Mouse (Mus musculus): ENCODE measurements around the gene D7Ertd443e. TPM values are rescaled to one million over a fixed set of nuclear protein-coding genes. Genes with fewer than 3 reads are reported as not detected.
A peak's percentile ranks its signal among the peaks of the same experiment; 100 is the strongest.

The D7Ertd443e gene
- polyA plus RNA-seq, 1 experiment = 2.1 TPM

- DNase-seq (ENCODE audit: extremely low spot score in 1 of 2, low spot score in 1 of 2) = no peak
Measured at GRCm38 (mm10) chr7:134289611-134290301, 95.7 kb downstream of the D7Ertd443e start.

DNA sequence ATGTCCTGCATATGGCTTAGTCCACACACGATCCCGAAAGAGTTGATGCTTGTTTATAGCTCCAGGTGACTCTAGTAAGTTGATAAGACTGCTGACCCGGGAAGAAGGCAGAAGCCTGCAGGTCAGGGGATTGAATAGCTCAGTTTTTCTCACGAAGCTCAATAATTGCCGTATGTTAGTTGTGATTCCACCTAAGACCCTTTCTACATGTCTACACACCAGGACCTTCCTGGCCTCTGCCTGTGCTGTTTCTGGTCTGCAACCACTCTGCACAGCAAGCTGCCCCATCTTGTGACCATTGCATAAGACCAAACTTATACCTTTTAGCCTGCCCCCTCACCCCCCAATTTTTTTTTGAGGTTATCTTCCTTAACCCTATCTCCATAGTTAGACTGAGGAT lies 96.3 kb downstream of the D7Ertd443e start:
- DNase-seq (ENCODE audit: extremely low spot score in 1 of 2, low spot score in 1 of 2) = no peak

DNA sequence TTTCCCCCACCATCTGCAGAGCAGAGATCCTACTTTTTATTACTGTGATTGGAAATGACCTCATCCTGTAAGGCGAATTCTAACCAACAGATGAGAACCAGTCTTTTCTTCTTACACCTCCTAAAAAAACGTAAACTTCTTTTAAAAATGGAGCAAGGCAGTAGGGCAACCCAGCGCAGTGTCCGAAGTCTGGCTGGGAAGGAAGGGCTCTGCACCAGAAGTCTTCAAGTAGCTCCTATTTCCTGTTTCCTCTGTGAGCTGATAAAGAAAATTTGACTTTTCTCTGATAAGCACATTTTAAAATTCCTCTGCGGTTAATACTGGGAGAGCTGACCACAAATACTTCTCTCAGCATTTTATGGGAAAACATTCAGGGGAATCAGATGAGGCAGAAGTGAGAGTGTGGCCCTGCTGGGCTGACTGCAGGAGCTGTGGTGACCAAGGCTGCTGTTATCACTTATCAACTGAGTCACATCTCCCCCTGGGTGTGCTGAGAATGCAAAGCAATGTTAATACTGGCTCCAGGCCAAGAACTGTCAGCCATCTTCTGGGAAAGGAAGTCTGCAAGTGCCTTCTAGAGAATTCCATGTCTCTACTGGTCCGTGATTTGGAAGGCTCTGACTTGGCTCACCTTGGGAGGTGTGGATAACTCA lies 97.8 kb downstream of the D7Ertd443e start:
- no peak for DNase-seq (ENCODE audit: extremely low spot score in 1 of 2, low spot score in 1 of 2)

- no peak for DNase-seq (ENCODE audit: extremely low spot score in 1 of 2, low spot score in 1 of 2)
Measured at GRCm38 (mm10) chr7:134272956-134273355, 112.5 kb downstream of the D7Ertd443e start.

DNA sequence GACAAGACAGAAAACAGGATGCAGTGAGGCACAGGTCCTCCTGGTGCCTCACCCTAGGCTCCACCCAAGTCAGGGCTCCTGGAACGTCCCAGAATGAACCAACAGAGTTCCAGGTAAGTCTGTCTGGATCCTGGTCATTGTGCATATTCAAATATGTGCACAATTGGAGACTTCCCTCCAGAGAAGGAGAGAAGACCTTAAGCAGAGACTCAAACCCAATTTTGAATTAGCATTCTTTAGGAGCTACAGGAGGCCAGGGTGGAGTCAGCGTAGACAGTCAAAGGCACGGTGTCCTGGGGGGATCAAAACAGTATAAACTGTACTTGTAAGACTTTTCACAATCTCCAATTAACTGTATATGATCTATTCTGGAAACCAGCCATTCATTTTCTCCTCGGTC lies 113.0 kb downstream of the D7Ertd443e start:
- DNase-seq (ENCODE audit: extremely low spot score in 1 of 2, low spot score in 1 of 2) = no peak

GRCm38 (mm10) chr7:134265783-134266182 lies 119.7 kb downstream of the D7Ertd443e start:
- no peak for DNase-seq (ENCODE audit: extremely low spot score in 1 of 2, low spot score in 1 of 2)

- DNase-seq (ENCODE audit: extremely low spot score in 1 of 2, low spot score in 1 of 2) = peak; percentile 10 to 84
Measured at GRCm38 (mm10) chr7:134263146-134263906, 122.1 kb downstream of the D7Ertd443e start.

- peak in 1 of 2 experiments; percentile 26 for DNase-seq (ENCODE audit: extremely low spot score in 1 of 2, low spot score in 1 of 2)
Measured at GRCm38 (mm10) chr7:134261003-134261701, 124.3 kb downstream of the D7Ertd443e start.

GRCm38 (mm10) chr7:134250273-134250870 lies 135.1 kb downstream of the D7Ertd443e start:
- DNase-seq (ENCODE audit: extremely low spot score in 1 of 2, low spot score in 1 of 2) = no peak

DNA sequence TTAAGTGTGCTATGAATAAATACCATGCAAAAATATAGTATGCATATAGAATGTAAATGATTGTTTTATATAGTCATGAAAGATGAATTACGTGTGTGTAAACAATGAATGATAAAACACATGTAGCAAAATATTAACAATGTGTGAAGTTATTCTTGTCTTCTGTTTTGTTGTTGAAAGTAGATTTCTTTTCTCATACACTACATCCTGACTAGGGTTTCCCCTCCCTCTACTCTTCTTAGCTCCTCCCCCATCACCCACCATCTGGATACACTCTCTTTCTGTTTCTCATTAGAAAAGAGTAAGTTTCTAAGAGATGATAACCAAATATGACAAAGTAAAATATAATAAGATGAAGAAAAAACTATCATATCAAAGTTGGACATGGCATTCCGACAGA lies 137.4 kb downstream of the D7Ertd443e start:
- DNase-seq (ENCODE audit: extremely low spot score in 1 of 2, low spot score in 1 of 2) = no peak

DNA sequence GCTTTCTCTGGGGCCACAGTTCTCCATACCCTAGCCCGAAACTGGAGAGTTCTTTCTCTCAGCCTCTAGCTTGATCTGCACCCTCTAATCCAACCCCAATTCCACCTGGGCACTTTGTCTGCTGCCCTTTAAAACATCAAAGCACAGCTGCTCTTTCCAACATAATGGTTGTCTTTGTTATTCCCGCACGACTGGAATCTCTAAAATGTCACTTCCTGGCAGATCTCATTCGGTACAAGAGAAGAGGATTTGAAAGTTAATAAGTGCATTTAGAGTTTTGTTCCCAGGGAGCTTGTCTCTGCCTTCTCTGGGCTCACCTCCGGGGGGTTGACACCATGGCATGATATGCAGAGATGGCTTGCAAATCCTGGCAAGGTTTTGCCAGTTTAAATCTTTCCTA lies 138.8 kb downstream of the D7Ertd443e start:
- DNase-seq (ENCODE audit: extremely low spot score in 1 of 2, low spot score in 1 of 2) = no peak

DNA sequence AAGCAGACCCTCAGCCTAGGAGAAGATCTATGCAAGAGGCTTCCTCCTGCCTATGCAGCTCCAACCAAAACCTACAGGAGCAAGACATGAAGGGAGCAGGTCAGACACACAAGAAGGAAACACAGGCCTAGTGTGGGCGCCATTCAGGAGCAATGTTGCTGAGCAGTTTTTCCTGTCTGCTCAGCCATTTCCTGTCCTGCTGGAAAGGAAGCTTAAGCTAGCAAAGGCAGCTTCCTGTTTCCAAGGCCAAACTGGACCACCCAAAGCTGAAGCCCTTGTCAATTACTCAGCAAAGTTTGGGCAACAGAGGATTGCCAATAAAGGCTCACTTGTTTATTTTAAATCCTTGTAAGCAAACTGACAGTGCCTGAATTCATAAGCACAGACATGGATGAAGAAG lies 142.7 kb downstream of the D7Ertd443e start:
- DNase-seq (ENCODE audit: extremely low spot score in 1 of 2, low spot score in 1 of 2) = no peak

DNA sequence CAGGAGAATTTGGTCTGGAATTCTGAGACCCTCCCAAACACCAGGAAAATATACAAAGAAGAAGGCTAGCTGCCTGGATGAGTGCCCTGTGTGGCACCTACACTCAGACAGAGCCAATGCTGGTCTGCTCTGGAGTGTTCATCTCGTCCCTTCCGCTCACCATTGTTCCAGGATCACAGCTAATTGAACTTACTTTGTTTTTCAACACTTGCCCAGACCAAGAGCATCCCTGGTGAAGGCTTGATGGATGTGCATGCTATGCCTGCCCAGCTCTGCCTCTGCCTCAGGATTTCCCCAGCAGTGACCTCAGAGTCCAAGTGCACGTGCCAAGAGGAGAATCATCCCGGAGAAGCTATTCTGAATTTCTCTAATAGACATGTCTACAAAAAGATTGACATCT lies 144.2 kb downstream of the D7Ertd443e start:
- DNase-seq (ENCODE audit: extremely low spot score in 1 of 2, low spot score in 1 of 2) = no peak

GRCm38 (mm10) chr7:134240579-134240978 lies 144.9 kb downstream of the D7Ertd443e start:
- no peak for DNase-seq (ENCODE audit: extremely low spot score in 1 of 2, low spot score in 1 of 2)

DNA sequence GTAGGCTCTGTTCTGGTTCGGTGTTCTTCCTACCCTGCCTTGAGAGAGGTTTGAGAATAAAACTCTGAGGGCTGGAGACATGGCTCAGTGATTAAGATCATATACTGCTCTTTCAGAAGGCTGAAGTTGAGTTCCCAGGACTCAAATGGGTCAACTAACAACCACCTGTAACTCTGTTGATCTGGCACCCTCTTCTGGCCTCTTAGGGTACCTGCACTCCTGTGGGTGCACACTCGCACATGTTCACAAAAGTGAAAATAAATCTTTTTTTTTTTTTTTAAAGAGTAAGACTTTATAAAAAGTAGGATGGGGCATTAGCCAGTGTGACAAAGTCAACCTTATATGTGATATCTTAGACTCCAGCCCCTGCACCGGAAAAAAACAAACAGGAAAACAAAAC lies 146.6 kb downstream of the D7Ertd443e start:
- no peak for DNase-seq (ENCODE audit: extremely low spot score in 1 of 2, low spot score in 1 of 2)

- no peak for DNase-seq (ENCODE audit: extremely low spot score in 1 of 2, low spot score in 1 of 2)
Measured at GRCm38 (mm10) chr7:134237356-134237755, 148.1 kb downstream of the D7Ertd443e start.

DNA sequence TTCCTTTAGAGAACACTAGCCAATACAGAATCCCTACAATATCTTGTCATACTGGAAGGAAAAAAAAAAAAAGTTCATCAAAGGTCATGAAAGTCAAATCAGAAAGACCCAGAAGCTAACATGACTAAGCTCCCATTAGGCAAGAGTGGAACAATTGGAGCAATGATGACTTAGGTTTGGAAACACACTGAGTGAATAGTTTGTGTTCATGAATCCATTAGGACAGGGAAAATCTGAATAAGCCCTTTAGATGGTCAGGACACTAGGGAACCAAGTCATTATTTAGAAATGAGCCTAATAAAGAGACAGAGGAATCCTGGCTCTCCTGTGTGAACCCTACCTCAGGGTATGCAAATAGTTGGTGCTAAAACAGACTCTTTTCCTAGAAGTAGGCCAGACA lies 148.7 kb downstream of the D7Ertd443e start:
- DNase-seq (ENCODE audit: extremely low spot score in 1 of 2, low spot score in 1 of 2) = no peak

DNA sequence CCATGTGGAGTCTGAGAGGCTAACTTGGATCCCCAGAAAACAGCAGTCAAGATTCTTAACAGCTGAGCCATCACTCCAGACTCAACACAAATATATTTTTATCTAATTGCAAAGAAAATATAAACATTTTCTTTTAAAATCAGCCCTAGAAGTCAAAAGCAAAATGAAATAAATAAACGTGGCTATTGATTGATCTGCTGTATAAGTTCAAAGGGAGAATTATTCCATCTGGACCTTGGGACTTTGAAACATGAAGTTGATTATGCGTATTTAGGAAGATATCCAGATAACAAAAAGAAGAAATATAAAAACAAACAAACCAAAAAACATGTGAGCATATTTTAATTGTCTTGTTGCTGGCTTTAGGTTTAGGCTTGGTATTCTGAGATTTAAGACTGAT lies 149.9 kb downstream of the D7Ertd443e start:
- no peak for DNase-seq (ENCODE audit: extremely low spot score in 1 of 2, low spot score in 1 of 2)

GRCm38 (mm10) chr7:134231378-134232346 lies 153.8 kb downstream of the D7Ertd443e start, which contains the start of gene Adam12:
Adam12 (minus strand) TSS chr7:134232146.
- no peak for DNase-seq (ENCODE audit: extremely low spot score in 1 of 2, low spot score in 1 of 2)
